9 mouse cellular contexts compared by ENCODE assay signal in the genomic region with DNA sequence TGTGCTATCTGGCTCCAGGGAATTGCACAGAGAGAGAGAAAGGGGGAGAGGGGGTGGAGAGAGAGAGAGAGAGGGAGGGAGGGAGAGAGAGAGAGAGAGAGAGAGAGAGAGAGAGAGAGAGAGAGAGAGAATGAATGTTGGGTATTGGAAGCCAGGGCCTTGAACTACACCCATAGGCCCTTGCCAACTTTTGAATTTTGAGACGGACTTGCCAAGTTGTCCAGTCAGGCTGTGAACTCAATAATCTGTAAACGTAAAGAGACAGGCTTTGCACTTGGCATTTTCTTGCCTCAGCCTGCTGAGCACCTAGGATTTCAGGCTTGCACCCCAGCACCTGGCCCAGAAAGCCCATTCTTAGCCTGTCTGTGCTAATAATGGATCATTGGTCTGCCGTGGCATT. TPM values are rescaled to one million over a fixed set of nuclear protein-coding genes. Genes with fewer than 3 reads are reported as not detected.
A peak's percentile ranks its signal among the peaks of the same experiment; 100 is the strongest.
DNase-seq lines count a peak whose midpoint lies in the region; ATAC-seq lines count a peak whose summit lies in the region.
"Had no signal": no experiment of that assay in that cellular context is flagged by ENCODE, and none has a peak within 500 bp of the region (broad histone marks: within the 10 kb centered on the region; RNA-seq: fewer than 3 reads in every experiment).

No protein-coding gene starts in this region.

- H3K4me1 ChIP-seq in heart, embryonic 11.5 days (ENCODE audit: control insufficient read depth, insufficient read depth, low read length): peaks cover 44% of the 10 kb centered on the region
- peaks cover 31% of the 10 kb centered on the region for H3K4me1 ChIP-seq in forebrain, embryonic 14.5 days (ENCODE audit: control insufficient read depth, insufficient read depth, low read length)
- H3K4me1 ChIP-seq in liver, embryonic 13.5 days (replicated peaks): peaks cover 68% of the 10 kb centered on the region

- DNase-seq in heart, postnatal 14 days: no peak
- DNase-seq in 3T3-L1 (ENCODE audit: low read depth, low spot score): peak; percentile 59
- DNase-seq in forebrain, embryonic 14.5 days (ENCODE audit: low spot score): no peak
- no peak for DNase-seq in liver, embryonic 13.5 days
- DNase-seq in ovary, adult 18-20 months (ENCODE audit: low spot score): no peak
- DNase-seq in frontal cortex, postnatal 14 days (ENCODE audit: low spot score in 2 of 2): no peak
- DNase-seq in cerebellum, adult 11-12 months: no peak

- no peaks in the 10 kb centered on the region for H3K36me3 ChIP-seq in heart, embryonic 11.5 days (ENCODE audit: control insufficient read depth, insufficient read depth, low read length)
- H3K36me3 ChIP-seq in forebrain, embryonic 14.5 days (ENCODE audit: control insufficient read depth, insufficient read depth, low read length): no peaks in the 10 kb centered on the region
- H3K36me3 ChIP-seq in liver, embryonic 13.5 days: no peaks in the 10 kb centered on the region

- no peaks in the 10 kb centered on the region for H3K9me3 ChIP-seq in heart, embryonic 11.5 days (replicated peaks; ENCODE audit: control insufficient read depth, low read length)
- no peaks in the 10 kb centered on the region for H3K9me3 ChIP-seq in forebrain, embryonic 14.5 days (replicated peaks; ENCODE audit: control insufficient read depth, low read length)
- no peaks in the 10 kb centered on the region for H3K9me3 ChIP-seq in liver, embryonic 13.5 days (replicated peaks)

- H3K9ac ChIP-seq in heart, embryonic 11.5 days (ENCODE audit: low read depth, low read length): peak overlapping the region; percentile 36; the same call in 1 of the 2 replicates
- peak overlapping the region; percentile 83; the same call in 1 of the 2 replicates for H3K9ac ChIP-seq in forebrain, embryonic 14.5 days (ENCODE audit: low read length)
- H3K9ac ChIP-seq in liver, embryonic 13.5 days: no peak overlapping the region

- H3K4me3 ChIP-seq in heart, embryonic 11.5 days (ENCODE audit: low read depth, low read length): peak overlapping the region; percentile 94
- peak overlapping the region; percentile 57 for H3K4me3 ChIP-seq in forebrain, embryonic 14.5 days (ENCODE audit: low read depth, low read length)
- H3K4me3 ChIP-seq in liver, embryonic 13.5 days (replicated peaks): peak overlapping the region; percentile 76; the same call in 1 of the 2 replicates

- H3K27me3 ChIP-seq in heart, embryonic 11.5 days (ENCODE audit: control insufficient read depth, insufficient read depth, low read length): no peaks in the 10 kb centered on the region
- H3K27me3 ChIP-seq in forebrain, embryonic 14.5 days (replicated peaks; ENCODE audit: control insufficient read depth, insufficient read depth, low read length): no peaks in the 10 kb centered on the region
- no peaks in the 10 kb centered on the region for H3K27me3 ChIP-seq in liver, embryonic 13.5 days

- peak overlapping the region; percentile 97 for H3K27ac ChIP-seq in heart, embryonic 11.5 days (ENCODE audit: low read depth, low read length)
- no peak overlapping the region for H3K27ac ChIP-seq in forebrain, embryonic 14.5 days (ENCODE audit: low read depth, low read length)
- no peak overlapping the region for H3K27ac ChIP-seq in liver, embryonic 13.5 days

- intact Hi-C loops in heart, postnatal 14 days (cut with DNase I): no loop called here

- WGBS in heart, embryonic 11.5 days (ENCODE audit: insufficient replicate concordance): 26% methylated on average over 3 of the region's 3 CpGs
- WGBS in forebrain, embryonic 14.5 days: 12% methylated on average over 3 of the region's 3 CpGs
- 68% methylated on average over 3 of the region's 3 CpGs for WGBS in liver, embryonic 13.5 days (ENCODE audit: insufficient replicate concordance)

- no peak for ATAC-seq in heart, embryonic 11.5 days (replicated peaks; ENCODE audit: insufficient number of reproducible peaks, low FRiP score, low TSS enrichment)
- no peak for ATAC-seq in forebrain, embryonic 14.5 days
- no peak for ATAC-seq in liver, embryonic 13.5 days (ENCODE audit: low read depth)
- ATAC-seq: CD4-positive, CD25-positive, alpha-beta regulatory T cell, adult 4 months had no signal

- H3K4me2 ChIP-seq in heart, embryonic 11.5 days: peak overlapping the region; percentile 94
- peak overlapping the region; percentile 85 for H3K4me2 ChIP-seq in forebrain, embryonic 14.5 days (ENCODE audit: low read length)
- peak overlapping the region; percentile 91 for H3K4me2 ChIP-seq in liver, embryonic 13.5 days

RNA-seq across cellular contexts. Expression of gene Qrfp, which starts 48.2 kb away (rescaled TPM):
- not detected in 2 replicates for polyA plus RNA-seq in heart, embryonic 11.5 days (2014; fragmentation: Nextera tagmentation; extraction: Ambion mirVana)
- not detected for total RNA-seq in heart, postnatal 14 days (2021)
- polyA plus RNA-seq in forebrain, embryonic 14.5 days (2014; fragmentation: Nextera tagmentation; extraction: Ambion mirVana): 0.11 and 0.19 TPM in 2 replicates
- 0.07 TPM in 1 of 2 replicates, not detected in the other for polyA plus RNA-seq in liver, embryonic 13.5 days (2015; fragmentation: Nextera tagmentation; extraction: Ambion mirVana)
